Mouse (Mus musculus) heart, embryonic 12.5 days (tissue): Measurements from ENCODE around the gene Bola2. TPM values are rescaled to one million over a fixed set of nuclear protein-coding genes. Genes with fewer than 3 reads are reported as not detected.

Experiments
- ATAC-seq: fragments of 200-750 bp; cut with Nextera tagmentation; 2 replicates; pipeline ENCODE4 v1.8.0; 2017; ENCODE audit warnings: moderate TSS enrichment, moderate library complexity; ENCODE audit not compliant: insufficient number of reproducible peaks, low FRiP score
- H3K27ac ChIP-seq: fragments of 300-500 bp; sonication (generic); 2 replicates; pipeline ENCODE4 v1.5.1; 2016; ENCODE audit warnings: mild to moderate bottlenecking, moderate library complexity; ENCODE audit not compliant: poor library complexity, severe bottlenecking
- H3K27me3 ChIP-seq: fragments of 300-500 bp; sonication (generic); replicated peaks from 2 replicates; pipeline ENCODE4 v1.6.1; 2016; ENCODE audit warnings: mild to moderate bottlenecking, moderate library complexity
- H3K36me3 ChIP-seq: fragments of 300-500 bp; sonication (generic); 2 replicates; pipeline ENCODE4 v1.6.1; 2016; ENCODE audit warnings: mild to moderate bottlenecking, moderate library complexity
- H3K4me1 ChIP-seq: fragments of 300-500 bp; sonication (generic); replicated peaks from 2 replicates; pipeline ENCODE4 v1.6.1; 2016; ENCODE audit warnings: mild to moderate bottlenecking
- H3K4me2 ChIP-seq: fragments of 300-500 bp; sonication (generic); 2 replicates; pipeline ENCODE4 v1.6.1; 2016; ENCODE audit warnings: mild to moderate bottlenecking, moderate library complexity
- H3K4me3 ChIP-seq: fragments of 300-500 bp; sonication (generic); 2 replicates; pipeline ENCODE4 v1.5.1; 2016; ENCODE audit warnings: mild to moderate bottlenecking
- H3K9ac ChIP-seq: fragments of 300-500 bp; sonication (generic); 2 replicates; pipeline ENCODE4 v1.6.1; 2016; ENCODE audit warnings: mild to moderate bottlenecking, moderate library complexity
- H3K9me3 ChIP-seq: fragments of 300-500 bp; sonication (generic); replicated peaks from 2 replicates; pipeline ENCODE4 v1.6.1; 2016; ENCODE audit warnings: mild to moderate bottlenecking, moderate library complexity
- WGBS: fragments of 180-500 bp; shearing (Covaris S2); methylation state at CpG from one replicate; pipeline ENCODE4 v1.1.7; 2016; 5-methylcytosine and 5-hydroxymethylcytosine counted together
- polyA plus RNA-seq: library from polyadenylated mRNA; unstranded; fragments of >200 nt; fragmentation: Nextera tagmentation; extraction: Ambion mirVana; gene quantifications from 2 replicates; pipeline ENCODE4 v1.2.1, GENCODE M21; 2016

Gene Bola2
- polyA plus RNA-seq, 1 experiment from 2014 or later: 120 TPM

DNA sequence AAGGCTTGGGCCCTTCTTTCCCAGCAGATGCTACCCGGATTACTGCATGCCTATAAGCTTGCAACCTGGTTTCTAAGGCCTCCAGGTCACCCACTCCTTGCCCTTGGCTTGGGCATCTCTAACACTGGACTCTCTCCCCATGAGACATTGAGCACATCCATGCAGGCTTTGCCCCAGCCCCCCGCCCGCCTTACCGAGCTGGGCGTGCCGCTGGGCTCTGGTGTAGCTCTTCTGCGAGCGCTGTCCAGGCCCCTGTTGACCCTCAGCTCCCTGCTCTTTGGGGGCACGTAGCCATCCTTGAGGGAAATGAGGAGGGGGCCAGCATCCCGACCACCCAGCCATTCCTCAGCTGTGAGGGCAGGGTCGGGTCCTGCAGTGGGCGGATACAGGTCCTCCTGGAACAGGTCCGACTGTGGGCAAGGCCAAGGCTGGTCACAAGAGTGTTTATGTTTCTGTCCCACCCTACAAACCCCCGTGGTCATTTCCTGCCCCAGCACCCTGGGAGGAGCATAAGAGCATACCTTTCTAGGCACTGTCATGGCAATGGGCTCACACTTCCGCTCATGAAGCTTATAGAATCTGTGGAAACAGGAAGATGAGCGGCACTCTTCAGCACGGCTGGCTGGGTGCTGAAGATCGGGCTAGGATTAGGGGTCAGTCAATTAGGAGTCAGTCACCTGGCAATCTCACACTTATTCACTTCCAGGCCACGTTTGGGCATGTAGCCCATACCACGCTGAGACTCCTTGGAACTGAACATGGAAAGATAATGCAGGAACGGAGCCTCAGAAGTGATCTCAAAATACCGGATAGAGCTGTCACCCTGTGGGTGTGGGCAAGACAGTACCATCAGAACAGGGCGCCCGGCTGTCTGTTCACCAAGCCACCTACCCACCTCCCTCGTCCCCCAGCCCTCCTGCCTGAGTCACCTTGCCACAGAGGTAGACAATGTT, 5.1 kb downstream of the Bola2 start:
- Histone ChIP-seq H3K4me1 (peaks cover 34% of the 10 kb centered on the region), H3K9me3 (no peaks in the 10 kb centered on the region), H3K4me2 (no peak overlapping the region), H3K36me3 (no peaks in the 10 kb centered on the region), H3K27me3 (peaks cover 36% of the 10 kb centered on the region), H3K9ac (0 out of 2 replicates have a peak overlapping the region, but pooled peaks have one; percentile 35), H3K27ac (no peak overlapping the region), H3K4me3 (no peak overlapping the region)
- ATAC-seq: no peak
- 75% methylated on average over 25 of the region's 25 CpGs for WGBS

DNA sequence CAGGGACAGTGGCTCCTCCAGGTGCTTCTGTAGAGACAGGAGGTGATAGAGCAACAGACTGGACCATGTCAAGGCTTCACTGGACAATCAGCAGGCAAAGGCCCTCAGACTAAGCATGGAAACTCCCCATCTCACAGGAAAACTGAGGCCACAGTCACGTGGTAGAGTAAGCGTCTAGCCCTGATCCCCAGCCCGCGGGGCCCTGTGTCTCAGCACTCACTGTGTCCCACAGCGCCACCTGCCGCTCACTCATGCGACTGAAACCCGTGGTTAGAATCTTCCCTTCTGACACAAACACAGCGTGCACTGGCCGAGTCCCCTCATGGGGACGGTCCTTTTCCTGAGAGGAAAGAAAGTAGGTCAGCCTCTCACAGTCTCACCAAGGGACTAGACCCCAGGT, 5.9 kb downstream of the Bola2 start:
- Histone ChIP-seq H3K27ac (no peak overlapping the region), H3K9me3 (no peaks in the 10 kb centered on the region), H3K4me1 (peaks cover 34% of the 10 kb centered on the region), H3K36me3 (no peaks in the 10 kb centered on the region), H3K4me2 (peak overlapping the region; percentile 53), H3K4me3 (peak overlapping the region; percentile 7; the same call in 1 of the 2 replicates), H3K27me3 (peaks cover 43% of the 10 kb centered on the region), H3K9ac (peak overlapping the region; percentile 37; the same call in 1 of the 2 replicates)
- ATAC-seq: peak; percentile 62
- under 1% methylated on average over 11 of the region's 11 CpGs for WGBS

DNA sequence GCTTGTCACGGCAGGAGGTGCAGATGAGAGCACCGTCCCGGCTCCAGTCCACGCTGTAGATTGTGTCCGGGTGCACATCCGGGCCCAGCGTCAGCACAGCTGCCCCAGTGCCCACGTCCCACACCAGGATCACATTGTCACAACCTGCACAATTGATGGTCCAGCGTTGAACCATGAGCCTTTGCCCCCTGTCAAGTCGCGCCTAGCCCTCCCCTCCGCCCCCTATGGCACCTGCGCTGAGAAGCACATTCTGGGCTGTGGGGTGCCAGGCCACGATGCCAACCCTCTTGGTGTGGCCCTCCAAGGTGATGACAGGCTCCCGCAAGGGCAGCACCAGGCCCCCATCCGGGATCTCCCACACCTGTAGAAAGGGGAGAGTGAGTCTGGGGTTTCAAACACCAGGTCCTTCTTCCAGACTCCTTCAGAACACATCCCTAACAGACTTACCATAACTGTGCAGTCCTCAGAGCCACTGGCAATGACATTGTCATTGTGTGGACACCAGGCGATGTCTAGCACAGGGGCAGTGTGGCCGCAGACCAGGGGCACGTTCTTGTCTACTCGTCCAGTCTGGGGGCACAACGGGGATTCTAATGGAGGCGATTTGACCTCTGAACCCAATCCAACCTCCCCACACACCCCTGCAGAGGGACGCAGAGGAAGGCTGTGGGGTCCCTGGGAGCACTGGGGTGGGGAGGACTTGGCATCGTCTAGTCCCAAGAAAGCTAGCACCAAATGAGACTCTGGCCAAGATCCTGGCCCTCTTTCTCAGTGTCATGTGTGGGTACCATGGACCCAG, 6.6 kb downstream of the Bola2 start:
- Histone ChIP-seq H3K36me3 (no peaks in the 10 kb centered on the region), H3K4me2 (peak overlapping the region; percentile 53), H3K9ac (peak overlapping the region; percentile 37; the same call in 1 of the 2 replicates), H3K27me3 (peaks cover 46% of the 10 kb centered on the region), H3K9me3 (no peaks in the 10 kb centered on the region), H3K27ac (no peak overlapping the region), H3K4me1 (peaks cover 29% of the 10 kb centered on the region), H3K4me3 (peak overlapping the region; percentile 7; the same call in 1 of the 2 replicates)
- 54% methylated on average over 24 of the region's 24 CpGs for WGBS
- ATAC-seq: no peak

DNA sequence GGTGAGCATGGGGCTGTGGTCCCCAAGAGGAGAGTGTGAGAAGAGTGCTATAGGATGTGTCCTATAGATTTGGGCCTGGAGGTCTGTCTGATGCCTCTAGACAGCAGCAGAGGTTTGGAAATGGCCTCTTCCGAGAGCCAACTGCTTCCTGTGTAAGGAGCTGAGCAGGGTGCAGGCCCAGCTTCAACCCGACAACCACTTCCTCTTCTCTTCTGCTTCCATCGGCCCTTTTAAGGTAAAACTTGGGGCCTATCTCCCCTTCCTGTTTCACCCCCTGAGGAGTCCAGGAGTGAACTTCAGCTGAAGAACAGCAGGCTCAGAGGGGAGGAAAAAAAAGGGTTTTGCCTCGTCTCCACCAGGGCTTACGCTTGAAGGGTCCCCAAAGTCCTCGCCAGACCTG, 7.2 kb downstream of the Bola2 start:
- peaks cover 26% of the 10 kb centered on the region for H3K4me1 ChIP-seq
- no peak overlapping the region for H3K4me2 ChIP-seq
- no peak overlapping the region for H3K4me3 ChIP-seq

DNA sequence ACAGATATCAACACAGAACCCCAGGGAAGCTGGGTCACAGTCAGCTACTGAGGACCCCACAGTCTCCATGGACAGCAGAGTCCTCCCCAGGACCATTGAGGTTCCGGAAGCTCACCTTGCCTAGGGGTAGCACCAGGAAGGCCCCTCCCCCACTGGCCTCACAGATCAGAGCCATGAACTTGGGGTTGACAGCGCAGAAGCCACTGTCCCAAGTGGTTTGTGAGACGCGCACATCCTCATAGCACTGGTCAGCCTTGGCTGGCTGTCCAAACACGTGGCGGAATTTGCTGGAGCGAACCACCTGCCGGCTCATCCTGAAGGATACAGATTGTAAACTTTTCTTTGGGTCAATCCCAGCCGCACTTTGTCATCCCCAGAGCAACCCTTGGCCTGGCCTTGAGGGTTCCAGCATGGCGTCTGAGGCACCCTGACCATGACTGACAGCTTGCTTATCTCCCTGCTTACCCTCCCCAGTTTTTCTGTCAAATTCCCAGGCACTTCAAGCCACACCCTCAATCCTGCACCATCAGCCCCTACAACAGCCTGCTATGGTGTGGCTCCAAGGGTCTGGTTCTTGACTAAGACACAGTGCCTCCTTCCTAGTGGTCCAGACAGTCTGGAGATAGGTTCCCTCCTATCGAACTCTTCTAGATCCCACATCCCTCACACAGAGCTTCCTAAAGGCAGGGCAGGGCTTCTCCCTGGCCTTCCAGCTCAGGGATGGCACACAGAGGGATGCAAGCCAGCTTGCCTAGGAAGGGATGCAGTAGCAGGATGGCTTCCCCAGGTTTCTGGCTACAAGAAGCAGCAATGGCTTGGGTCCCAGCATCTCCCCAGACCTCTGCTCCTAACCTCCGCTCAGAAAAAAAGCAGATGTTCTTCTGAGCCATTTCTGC, 7.9 kb downstream of the Bola2 start:
- Histone ChIP-seq H3K4me3 (no peak overlapping the region), H3K36me3 (no peaks in the 10 kb centered on the region), H3K9me3 (no peaks in the 10 kb centered on the region), H3K27me3 (peaks cover 53% of the 10 kb centered on the region), H3K27ac (no peak overlapping the region), H3K4me1 (peaks cover 26% of the 10 kb centered on the region), H3K4me2 (no peak overlapping the region), H3K9ac (no peak overlapping the region)
- WGBS: 74% methylated on average over 12 of the region's 12 CpGs
- no peak for ATAC-seq

More for the DNA sequence above, 7.2 kb downstream of the Bola2 start:
- 62% methylated on average over 6 of the region's 6 CpGs for WGBS
- Histone ChIP-seq H3K36me3 (no peaks in the 10 kb centered on the region), H3K27ac (no peak overlapping the region), H3K27me3 (peaks cover 46% of the 10 kb centered on the region), H3K9ac (no peak overlapping the region), H3K9me3 (no peaks in the 10 kb centered on the region)
- no peak for ATAC-seq

DNA sequence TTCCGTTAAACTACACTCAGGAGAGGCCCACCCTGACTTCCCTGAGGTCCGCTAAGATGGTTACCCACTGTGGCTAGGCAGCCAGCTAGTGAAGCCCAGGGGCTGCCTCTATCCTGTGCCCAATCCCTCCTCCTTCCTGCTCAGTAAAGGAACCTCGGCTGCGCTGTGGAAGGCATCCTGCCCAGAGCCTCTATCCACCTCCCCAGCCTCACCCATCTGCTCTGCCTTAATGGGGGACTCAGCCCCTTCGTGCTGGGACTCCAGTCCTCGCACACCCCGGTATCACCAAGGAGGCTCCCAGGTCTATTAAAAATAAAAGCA, 8.5 kb downstream of the Bola2 start:
- Histone ChIP-seq H3K4me2 (peak overlapping the region; percentile 66), H3K9ac (no peak overlapping the region), H3K9me3 (no peaks in the 10 kb centered on the region), H3K36me3 (no peaks in the 10 kb centered on the region), H3K4me3 (no peak overlapping the region), H3K4me1 (peaks cover 26% of the 10 kb centered on the region), H3K27me3 (peaks cover 53% of the 10 kb centered on the region), H3K27ac (no peak overlapping the region)
- ATAC-seq: no peak
- WGBS: 29% methylated on average over 7 of the region's 7 CpGs

DNA sequence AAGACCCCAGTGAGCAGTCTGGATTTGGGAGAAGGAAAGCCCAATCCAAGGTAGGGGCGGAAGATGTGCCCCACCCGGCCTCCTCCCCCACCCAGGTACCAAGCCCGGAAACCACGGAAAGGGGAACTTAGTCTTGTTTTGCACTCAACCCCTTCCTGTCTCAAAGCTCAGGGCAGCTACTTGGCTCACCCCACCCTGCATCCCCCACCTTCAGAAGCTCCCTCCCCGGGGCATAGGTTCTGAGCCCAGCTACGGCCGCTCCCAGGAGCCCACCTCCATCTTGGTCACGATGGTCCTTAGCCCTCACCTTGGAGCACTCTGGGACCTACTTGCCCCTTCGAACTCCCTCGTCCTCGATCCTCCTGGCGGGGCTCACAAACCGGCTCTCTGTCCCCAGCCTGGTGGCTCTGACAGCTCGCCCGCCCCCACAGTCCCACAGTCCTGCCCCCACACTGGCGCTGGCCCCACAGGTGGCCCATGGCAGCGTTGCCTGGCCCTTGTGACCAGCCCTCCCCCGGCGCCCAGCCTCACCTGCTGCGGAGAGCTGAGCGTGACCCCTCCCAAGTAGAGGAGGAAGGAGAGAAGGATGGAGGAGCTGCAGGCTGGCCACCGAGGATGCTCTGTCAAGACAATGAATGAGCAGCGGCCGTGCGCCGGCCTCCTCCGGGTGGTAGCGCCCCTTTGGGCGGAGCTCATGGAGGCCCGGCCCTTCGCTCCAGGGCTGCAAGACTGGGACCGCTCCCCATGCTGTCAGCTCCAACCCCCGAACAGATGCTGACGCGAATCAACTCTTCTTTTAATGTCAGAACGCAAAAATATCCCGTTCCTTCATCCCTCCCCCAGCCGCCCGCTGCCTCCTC, 9.2 kb downstream of the Bola2 start:
- H3K4me3 ChIP-seq: peak overlapping the region; percentile 35
- peaks cover 3% of the 10 kb centered on the region; the same call in 1 of the 2 replicates for H3K9me3 ChIP-seq
- WGBS: 4% methylated on average over 39 of the region's 39 CpGs
- H3K4me1 ChIP-seq: peaks cover 26% of the 10 kb centered on the region
- H3K9ac ChIP-seq: peak overlapping the region; percentile 27
- peak overlapping the region; percentile 66 for H3K4me2 ChIP-seq
- peaks cover 53% of the 10 kb centered on the region for H3K27me3 ChIP-seq
- H3K36me3 ChIP-seq: no peaks in the 10 kb centered on the region
- no peak for ATAC-seq
- H3K27ac ChIP-seq: no peak overlapping the region

DNA sequence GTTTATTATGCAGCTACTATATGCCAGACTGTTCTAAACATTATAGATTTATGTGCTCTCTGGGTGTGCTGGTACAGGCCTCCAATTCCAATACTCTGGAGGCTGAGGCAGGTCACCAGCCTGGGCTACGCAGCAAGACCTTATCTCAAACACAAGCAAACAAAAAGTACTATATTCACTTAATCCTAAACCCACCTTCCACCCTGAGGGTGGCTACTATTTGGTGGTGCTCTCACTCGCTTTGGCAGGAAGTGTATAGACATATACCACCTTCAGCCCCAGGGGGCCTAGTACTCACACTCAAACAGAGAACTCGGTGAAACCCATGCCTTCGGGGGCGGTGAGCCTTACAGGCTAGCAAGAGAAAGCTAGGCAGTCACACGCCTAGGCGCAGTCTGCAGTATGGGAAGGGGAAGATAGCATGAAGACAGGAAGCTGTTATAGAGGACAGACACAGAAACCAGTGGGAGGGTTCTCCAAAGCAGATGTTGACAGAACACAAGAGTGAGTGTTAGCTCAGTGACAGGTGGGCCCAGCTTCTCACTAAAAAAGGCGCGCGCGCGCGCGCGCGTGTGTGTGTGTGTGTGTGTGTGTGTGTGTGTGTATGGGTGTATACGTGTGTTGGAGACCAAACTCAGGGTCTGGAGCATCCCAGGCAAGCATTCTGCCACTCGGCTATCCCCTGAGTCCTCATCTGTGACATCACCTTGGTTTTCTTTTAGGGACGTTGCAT, 12.4 kb downstream of the Bola2 start, which contains the start of gene Coro1a:
Coro1a (minus strand) TSS at position 346 of the 733 bp plus-strand sequence.
- H3K27me3 ChIP-seq: peaks cover 42% of the 10 kb centered on the region
- no peak within 1 kb of the TSS for H3K27ac ChIP-seq
- WGBS: 84% methylated on average over 19 of the region's 19 CpGs
- no peak for ATAC-seq
- peaks cover 4% of the 10 kb centered on the region; the same call in 1 of the 2 replicates for H3K9me3 ChIP-seq
- H3K4me2 ChIP-seq: no peak within 1 kb of the TSS
- no peak within 1 kb of the TSS for H3K4me3 ChIP-seq
- no peaks in the 10 kb centered on the region for H3K36me3 ChIP-seq
- H3K9ac ChIP-seq: no peak within 1 kb of the TSS
- peaks cover 15% of the 10 kb centered on the region for H3K4me1 ChIP-seq

DNA sequence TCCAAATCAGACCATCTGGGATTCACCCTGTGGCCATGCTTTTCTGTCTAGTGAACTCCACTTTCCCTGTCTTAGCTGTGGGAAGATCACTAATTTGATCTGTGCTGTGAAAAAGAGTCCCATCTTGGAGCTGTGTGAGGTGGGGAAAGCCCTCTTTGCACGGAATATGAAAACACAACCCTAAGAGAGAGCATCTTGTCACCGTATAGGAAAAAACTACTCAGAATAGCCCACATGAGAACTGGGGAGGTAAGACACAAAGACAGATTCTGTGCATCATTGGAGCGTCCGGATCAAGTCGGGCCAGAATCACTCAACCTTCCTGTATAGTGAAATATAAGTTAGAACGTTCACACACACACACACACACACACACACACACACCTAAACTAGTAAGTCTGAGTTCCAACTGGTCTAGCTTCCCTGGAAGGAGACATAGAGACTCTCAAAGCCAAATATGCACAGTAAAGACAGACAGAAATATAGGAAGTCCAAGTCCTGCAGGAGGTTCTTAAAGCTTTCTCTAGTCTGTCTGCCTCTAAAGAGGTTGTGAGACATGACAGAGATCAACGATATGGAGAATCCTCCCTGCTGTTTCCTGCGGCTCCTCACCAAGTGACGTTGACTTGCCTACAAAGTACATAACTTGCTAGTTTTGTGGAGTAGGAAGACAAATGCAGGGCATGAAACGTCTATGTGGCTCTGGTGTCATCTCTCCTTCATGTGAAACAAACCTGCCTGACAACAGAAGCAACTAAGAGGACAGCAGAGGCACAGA, 13.2 kb downstream of the Bola2 start:
- no peak overlapping the region for H3K4me3 ChIP-seq
- ATAC-seq: no peak
- H3K36me3 ChIP-seq: no peaks in the 10 kb centered on the region
- H3K27ac ChIP-seq: no peak overlapping the region
- no peak overlapping the region for H3K4me2 ChIP-seq
- peaks cover 34% of the 10 kb centered on the region for H3K27me3 ChIP-seq
- H3K9me3 ChIP-seq: peaks cover 4% of the 10 kb centered on the region; the same call in 1 of the 2 replicates
- WGBS: 82% methylated on average over 10 of the region's 10 CpGs
- H3K9ac ChIP-seq: no peak overlapping the region
- H3K4me1 ChIP-seq: peaks cover 15% of the 10 kb centered on the region
